Mouse (Mus musculus) heart, embryonic 14.5 days (tissue): ENCODE data around the gene Ralgds. TPM values are rescaled to one million over a fixed set of nuclear protein-coding genes. Genes with fewer than 3 reads are reported as not detected.

Experiments used
- ATAC-seq: fragments of 200-750 bp; cut with Nextera tagmentation; 2 replicates; pipeline ENCODE4 v1.8.0; 2017; ENCODE audit warnings: low read depth, moderate TSS enrichment; ENCODE audit not compliant: insufficient number of reproducible peaks, insufficient read depth, low FRiP score
- H3K27ac ChIP-seq, 2 experiments: fragments of 200-500 bp in 1 of 2; fragments of 300-500 bp in 1 of 2; sonication (generic) in 1 of 2; replicated peaks in 1 of 2; 2 replicates each; pipeline ENCODE4 v1.5.1; 2012 to 2014; ENCODE audit warnings: low read depth in 2 of 2, low read length in 2 of 2, control low read depth in 1 of 2, mild to moderate bottlenecking in 1 of 2, mixed read lengths in 1 of 2; ENCODE audit not compliant: control insufficient read depth in 1 of 2, insufficient read depth in 1 of 2
- H3K27me3 ChIP-seq: fragments of 300-500 bp; sonication (generic); 2 replicates; pipeline ENCODE4 v1.6.1; 2014; ENCODE audit warnings: mild to moderate bottlenecking, low read length, control low read depth; ENCODE audit not compliant: control insufficient read depth, insufficient read depth
- H3K36me3 ChIP-seq: fragments of 300-500 bp; sonication (generic); 2 replicates; pipeline ENCODE4 v1.6.1; 2014; ENCODE audit warnings: mild to moderate bottlenecking, control low read depth, low read length, mixed read lengths; ENCODE audit not compliant: control insufficient read depth, insufficient read depth
- H3K4me1 ChIP-seq, 2 experiments: fragments of 200-500 bp in 1 of 2; fragments of 300-500 bp in 1 of 2; sonication (generic) in 1 of 2; 2 replicates each; pipeline ENCODE4 v1.6.1; 2012 to 2014; ENCODE audit warnings: low read length in 2 of 2, control low read depth in 1 of 2, mixed read lengths in 1 of 2; ENCODE audit not compliant: control insufficient read depth in 2 of 2, insufficient read depth in 2 of 2
- H3K4me2 ChIP-seq: fragments of 300-500 bp; sonication (generic); 2 replicates; pipeline ENCODE4 v1.6.1; 2014; ENCODE audit warnings: mild to moderate bottlenecking, low read length
- H3K4me3 ChIP-seq, 2 experiments: fragments of 200-500 bp in 1 of 2; fragments of 300-500 bp in 1 of 2; sonication (generic) in 1 of 2; 2 replicates each; pipeline ENCODE4 v1.5.1; 2012 to 2014; ENCODE audit warnings: low read length in 2 of 2, mild to moderate bottlenecking in 2 of 2, control low read depth in 1 of 2, low read depth in 1 of 2, moderate library complexity in 1 of 2; ENCODE audit not compliant: control insufficient read depth in 1 of 2, insufficient read depth in 1 of 2
- H3K9ac ChIP-seq: fragments of 300-500 bp; sonication (generic); 2 replicates; pipeline ENCODE4 v1.6.1; 2014; ENCODE audit warnings: mild to moderate bottlenecking, low read length
- H3K9me3 ChIP-seq: fragments of 300-500 bp; sonication (generic); 2 replicates; pipeline ENCODE4 v1.6.1; 2016; ENCODE audit warnings: low read length, control low read depth; ENCODE audit not compliant: control insufficient read depth
- WGBS: fragments of 180-500 bp; shearing (Covaris S2); extraction: QIAGEN DNeasy Blood & Tissue Kit; methylation state at CpG from one replicate; pipeline ENCODE4 v1.1.7; 2014; 5-methylcytosine and 5-hydroxymethylcytosine counted together
- polyA plus RNA-seq: library from polyadenylated mRNA; unstranded; fragments of >200 nt; fragmentation: Nextera tagmentation; extraction: Ambion mirVana; gene quantifications from 2 replicates; pipeline ENCODE4 v1.2.1, GENCODE M21; 2014

The Ralgds gene
- polyA plus RNA-seq, 1 experiment from 2014 or later, result 21.1 TPM

DNA sequence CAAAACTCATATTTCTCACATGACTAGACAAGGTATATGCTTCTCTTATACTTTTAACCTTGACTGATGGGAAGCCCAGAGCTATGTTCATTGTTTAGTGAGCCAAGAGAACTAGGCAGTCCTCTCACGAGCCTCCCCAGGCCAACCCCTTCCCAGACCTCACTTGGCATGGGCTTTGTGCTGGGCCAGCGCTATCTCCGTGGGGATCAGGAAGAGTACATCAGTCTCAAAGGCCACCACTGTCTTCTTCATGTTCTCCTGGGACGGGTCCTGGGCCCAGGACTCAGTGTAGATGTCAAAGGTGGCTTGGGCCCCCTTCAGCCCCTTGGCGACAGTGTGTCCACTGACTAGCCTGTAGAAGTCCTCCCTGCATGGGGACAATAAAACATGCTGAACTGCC, 44.5 kb downstream of the Ralgds start:
- ATAC-seq, result no peak
- peaks cover 20% of the 10 kb centered on the region for H3K36me3 ChIP-seq
- H3K27me3 ChIP-seq, result no peaks in the 10 kb centered on the region
- H3K4me3 ChIP-seq, result no peak overlapping the region
- no peak overlapping the region for H3K4me2 ChIP-seq
- 81% methylated on average over 5 of the region's 5 CpGs for WGBS
- no peak overlapping the region for H3K9ac ChIP-seq
- H3K4me1 ChIP-seq, result no peaks in the 10 kb centered on the region
- no peaks in the 10 kb centered on the region for H3K9me3 ChIP-seq
- H3K27ac ChIP-seq, result no peak overlapping the region

DNA sequence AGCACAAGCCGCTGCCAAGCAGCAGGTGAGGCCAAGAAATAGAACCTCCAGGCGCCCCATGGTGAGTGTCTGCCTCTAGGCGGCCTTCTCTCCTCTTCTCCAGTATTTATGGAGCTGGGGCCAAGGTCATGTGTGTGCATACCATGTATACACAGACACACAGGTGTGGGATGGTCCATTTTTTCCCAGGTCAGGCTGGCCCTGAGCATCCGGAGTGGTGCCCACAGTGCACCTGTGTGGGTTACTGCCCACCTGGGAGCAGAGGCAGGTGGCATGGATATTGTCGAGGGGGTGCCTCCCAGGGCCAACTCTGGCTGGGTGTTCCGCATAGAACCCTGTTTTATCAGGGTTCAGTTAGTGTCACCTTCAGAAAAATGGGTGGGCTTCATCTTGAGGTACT, 50.4 kb downstream of the Ralgds start, which contains the start of gene Cel:
Cel (minus strand) TSS at position 101 of the 400 bp plus-strand sequence.
- Histone ChIP-seq H3K27me3 (no peaks in the 10 kb centered on the region), H3K27ac (no peak within 1 kb of the TSS), H3K4me2 (no peak within 1 kb of the TSS), H3K4me3 (no peak within 1 kb of the TSS), H3K9ac (no peak within 1 kb of the TSS), H3K9me3 (no peaks in the 10 kb centered on the region), H3K4me1 (no peaks in the 10 kb centered on the region), H3K36me3 (peaks cover 34% of the 10 kb centered on the region)
- 70% methylated on average over 6 of the region's 6 CpGs for WGBS
- no peak for ATAC-seq

DNA sequence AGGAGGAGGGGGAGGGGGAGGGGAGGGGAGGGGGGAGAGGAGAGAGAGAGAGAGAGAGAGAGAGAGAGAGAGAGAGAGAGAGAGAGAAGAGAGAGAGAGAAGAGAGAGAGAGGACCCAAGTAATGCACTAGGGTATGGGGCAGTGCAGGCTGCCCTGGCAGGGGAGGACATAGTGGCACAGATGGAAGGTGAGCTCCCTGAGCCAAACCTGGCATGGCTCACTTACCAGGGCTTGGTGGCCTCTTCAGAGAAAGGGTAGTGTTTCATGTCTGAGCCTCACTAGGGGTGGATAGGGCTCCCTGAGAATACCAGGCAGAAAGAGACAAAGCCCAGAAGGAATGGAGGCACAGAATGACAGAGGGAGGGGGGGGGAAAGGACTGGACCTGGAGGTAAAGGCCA, 50.9 kb downstream of the Ralgds start:
- no peaks in the 10 kb centered on the region for H3K9me3 ChIP-seq
- ATAC-seq, result no peak
- H3K27me3 ChIP-seq, result no peaks in the 10 kb centered on the region
- H3K4me2 ChIP-seq, result no peak overlapping the region
- no peaks in the 10 kb centered on the region for H3K4me1 ChIP-seq
- H3K4me3 ChIP-seq, result no peak overlapping the region
- peaks cover 39% of the 10 kb centered on the region for H3K36me3 ChIP-seq
- H3K27ac ChIP-seq, result no peak overlapping the region
- no peak overlapping the region for H3K9ac ChIP-seq

DNA sequence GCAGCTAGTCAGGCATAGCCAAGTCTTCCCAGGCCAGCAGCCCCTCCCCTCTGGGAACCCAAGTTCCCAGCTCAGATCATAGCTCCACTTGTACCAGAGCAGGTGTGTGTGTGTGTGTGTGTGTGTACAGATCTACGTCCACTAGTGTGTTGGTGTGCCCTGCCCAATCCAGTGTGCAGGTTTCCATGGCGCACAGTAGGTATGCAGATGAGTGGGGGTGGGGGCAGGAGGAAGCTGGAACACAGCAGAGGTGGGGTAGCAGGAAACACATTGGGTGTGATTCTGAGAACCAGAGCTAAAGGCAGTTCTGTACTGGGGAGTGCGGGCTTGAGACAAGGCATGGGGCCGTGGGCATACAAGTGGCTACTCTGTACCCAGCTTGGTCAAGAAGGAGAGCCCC, 51.5 kb downstream of the Ralgds start:
- H3K27ac ChIP-seq, result no peak overlapping the region
- H3K4me3 ChIP-seq, result no peak overlapping the region
- no peaks in the 10 kb centered on the region for H3K9me3 ChIP-seq
- H3K4me1 ChIP-seq, result no peaks in the 10 kb centered on the region
- 88% methylated on average over 4 of the region's 4 CpGs for WGBS
- no peak overlapping the region for H3K9ac ChIP-seq
- peaks cover 44% of the 10 kb centered on the region for H3K36me3 ChIP-seq
- ATAC-seq, result no peak
- H3K4me2 ChIP-seq, result no peak overlapping the region
- H3K27me3 ChIP-seq, result no peaks in the 10 kb centered on the region

DNA sequence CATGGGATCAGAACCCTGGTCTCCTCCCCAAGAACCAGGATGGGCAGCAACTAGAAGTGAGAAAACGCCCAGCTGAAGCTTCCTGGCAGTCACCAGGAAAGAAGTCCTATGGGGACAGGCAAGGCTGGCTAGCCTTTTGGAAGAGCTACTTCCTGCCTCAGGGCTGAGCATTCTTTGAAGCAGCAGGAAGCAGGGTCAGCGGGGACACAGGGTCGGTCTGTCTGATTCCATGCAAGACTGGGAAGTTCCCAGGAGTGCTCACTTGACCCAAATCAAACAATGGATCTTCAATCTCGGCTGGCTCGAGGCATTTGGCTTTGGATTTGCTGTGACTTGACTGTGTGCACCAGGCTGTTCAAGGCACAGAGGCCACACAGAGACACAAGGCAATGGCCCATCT, 53.6 kb downstream of the Ralgds start:
- H3K4me2 ChIP-seq, result no peak overlapping the region

DNA sequence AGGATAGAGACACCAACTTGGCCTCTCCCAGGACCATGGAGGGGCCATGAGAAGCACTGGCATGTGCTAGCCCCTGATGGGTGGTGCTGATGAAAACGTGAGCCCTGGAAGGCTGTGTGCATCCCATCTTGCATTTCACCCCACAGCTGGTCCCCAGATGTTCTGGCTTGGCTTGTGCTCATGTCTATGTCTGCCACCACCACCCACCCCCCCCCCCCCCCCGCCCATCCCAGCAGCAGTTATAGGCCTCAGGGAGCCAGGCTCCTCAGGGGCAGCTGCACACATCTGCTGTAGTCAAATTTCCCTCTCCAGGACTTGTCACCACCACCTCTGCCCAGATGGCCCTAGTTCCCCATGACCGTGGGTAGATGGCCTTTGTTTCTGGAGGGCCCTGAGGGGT, 57.0 kb downstream of the Ralgds start:
- Histone ChIP-seq H3K36me3 (peaks cover 99% of the 10 kb centered on the region), H3K9me3 (no peaks in the 10 kb centered on the region), H3K27me3 (no peaks in the 10 kb centered on the region), H3K4me2 (no peak overlapping the region), H3K9ac (no peak overlapping the region), H3K27ac (no peak overlapping the region), H3K4me3 (no peak overlapping the region), H3K4me1 (no peaks in the 10 kb centered on the region)
- ATAC-seq, result no peak
- WGBS, result 73% methylated on average over 3 of the region's 3 CpGs

More for the DNA sequence above, 53.6 kb downstream of the Ralgds start:
- no peaks in the 10 kb centered on the region for H3K27me3 ChIP-seq
- WGBS, result 65% methylated on average over 5 of the region's 5 CpGs
- ATAC-seq, result no peak
- H3K9me3 ChIP-seq, result no peaks in the 10 kb centered on the region
- H3K36me3 ChIP-seq, result peaks cover 66% of the 10 kb centered on the region
- H3K4me3 ChIP-seq, result no peak overlapping the region
- H3K4me1 ChIP-seq, result no peaks in the 10 kb centered on the region
- H3K27ac ChIP-seq, result 0 out of 4 replicates have a peak overlapping the region, but pooled peaks of 1 of the 2 experiments have one; percentile 37
- no peak overlapping the region for H3K9ac ChIP-seq

DNA sequence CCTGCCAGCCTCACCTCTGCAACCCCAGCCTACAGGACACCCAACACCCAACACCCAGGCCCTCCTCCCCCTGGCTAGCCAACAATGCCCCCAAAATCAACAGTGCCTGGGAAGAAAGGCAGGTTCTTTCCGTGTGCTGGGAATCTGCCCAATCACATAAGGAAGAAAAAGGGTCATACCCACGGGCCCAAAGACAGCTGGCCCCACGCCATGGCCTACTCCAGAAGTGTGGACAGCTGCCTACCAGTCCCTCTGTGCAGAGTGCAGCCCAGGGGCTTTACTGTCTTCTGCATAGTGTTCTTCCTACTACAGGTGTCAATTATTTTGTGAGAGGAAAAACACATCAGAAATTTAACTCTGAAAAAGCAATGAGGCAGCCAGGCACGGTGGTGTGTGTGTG, 62.4 kb downstream of the Ralgds start:
- no peak overlapping the region for H3K27ac ChIP-seq
- H3K36me3 ChIP-seq, result peaks cover 94% of the 10 kb centered on the region
- H3K4me1 ChIP-seq, result no peaks in the 10 kb centered on the region
- no peak overlapping the region for H3K9ac ChIP-seq
- no peak overlapping the region for H3K4me2 ChIP-seq
- H3K9me3 ChIP-seq, result no peaks in the 10 kb centered on the region
- no peak overlapping the region for H3K4me3 ChIP-seq
- no peaks in the 10 kb centered on the region for H3K27me3 ChIP-seq
- 64% methylated on average over 4 of the region's 4 CpGs for WGBS
- no peak for ATAC-seq

DNA sequence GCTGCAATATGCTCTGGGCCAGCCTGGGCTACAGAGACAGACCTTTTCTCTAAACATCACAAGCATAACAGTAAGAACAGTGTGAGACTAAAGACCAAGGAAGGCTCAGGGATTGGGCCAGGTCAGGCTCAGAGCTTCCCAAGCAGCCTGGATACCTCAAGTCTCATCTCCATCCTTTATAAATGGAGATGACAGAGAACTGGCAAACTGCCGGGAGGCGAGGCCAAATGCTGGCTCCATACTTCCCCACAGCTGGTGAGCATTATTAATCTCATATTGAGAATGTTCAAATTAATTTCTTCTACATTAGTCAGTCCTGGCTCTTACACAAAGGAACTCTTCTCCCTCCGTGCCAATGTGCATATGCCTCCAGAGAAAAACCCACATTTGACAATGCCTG, 63.9 kb downstream of the Ralgds start:
- H3K36me3 ChIP-seq, result peaks cover 85% of the 10 kb centered on the region
- H3K4me1 ChIP-seq, result peaks cover 0 to 3% of the 10 kb centered on the region in 2 experiments; a peak in 2 of 4 replicates
- no peak overlapping the region for H3K9ac ChIP-seq
- no peak overlapping the region for H3K4me2 ChIP-seq
- no peak for ATAC-seq
- H3K27ac ChIP-seq, result no peak overlapping the region
- H3K4me3 ChIP-seq, result no peak overlapping the region
- no peaks in the 10 kb centered on the region for H3K9me3 ChIP-seq
- no peaks in the 10 kb centered on the region for H3K27me3 ChIP-seq
- 90% methylated on average over 3 of the region's 3 CpGs for WGBS
